Mouse (Mus musculus) lung, postnatal 14 days (tissue): ENCODE data around the gene Cyp2e1.

Source experiments
- DNase-seq: peaks from one replicate; pipeline ENCODE4 v3.0.0; 2021

Gene Cyp2e1

GRCm38 (mm10) chr7:140810496-140810895 is 47.0 kb downstream of the Cyp2e1 start:
- DNase-seq, result no peak

- DNase-seq, result no peak
Observed at GRCm38 (mm10) chr7:140811714-140812113, 48.2 kb downstream of the Cyp2e1 start.

GRCm38 (mm10) chr7:140812850-140813249 is 49.3 kb downstream of the Cyp2e1 start:
- DNase-seq, result no peak

- no peak for DNase-seq
Observed at GRCm38 (mm10) chr7:140820173-140820572, 56.6 kb downstream of the Cyp2e1 start.

- DNase-seq, result no peak
Observed at GRCm38 (mm10) chr7:140821305-140821652, 57.7 kb downstream of the Cyp2e1 start.

GRCm38 (mm10) chr7:140821653-140822329 is 58.3 kb downstream of the Cyp2e1 start, which contains the start of gene Zfp941:
Gene Zfp941 (minus strand): TSS chr7:140822178.
- no peak for DNase-seq

GRCm38 (mm10) chr7:140822731-140823130 is 59.2 kb downstream of the Cyp2e1 start:
- DNase-seq, result no peak
